Mouse (Mus musculus) brain, embryonic 14.5 days (tissue): Measurements from ENCODE around the gene Plcb1. TPM values are rescaled to one million over a fixed set of nuclear protein-coding genes. Genes with fewer than 3 reads are reported as not detected.

Source experiments
- DNase-seq: peaks from one replicate; pipeline ENCODE4 v3.0.0-alpha.2; 2011; ENCODE audit warnings: low read depth
- CTCF ChIP-seq: fragments of 200-500 bp; IDR thresholded peaks from 2 replicates; pipeline ENCODE4 v1.5.1; 2012; ENCODE audit warnings: inconsistent platforms, mild to moderate bottlenecking, moderate library complexity, borderline replicate concordance; ENCODE audit not compliant: insufficient read depth, insufficient read length; ENCODE audit errors: extremely low read depth
- POLR2A ChIP-seq: fragments of 200-500 bp; IDR thresholded peaks from 2 replicates; pipeline ENCODE4 v1.6.1; 2012; ENCODE audit warnings: mild to moderate bottlenecking, inconsistent platforms, borderline replicate concordance; ENCODE audit not compliant: poor library complexity, insufficient read depth, insufficient read length, severe bottlenecking; ENCODE audit errors: extremely low read depth
- polyA plus RNA-seq: library from polyadenylated mRNA; depleted of rRNA; stranded (reverse); fragments of >200 nt; gene quantifications from 2 replicates; pipeline ENCODE4 v1.2.3, GENCODE M21; 2012; rRNA removed

Gene Plcb1
- 8.5 and 15.2 TPM in 2 replicates for polyA plus RNA-seq

GRCm38 (mm10) chr2:134785970-134786855, at the start of gene Plcb1:
TSS of gene Plcb1 (plus strand) at chr2:134786067.
- peak; percentile 95 for DNase-seq
- peak; percentile 87 for TF ChIP-seq CTCF
- TF ChIP-seq POLR2A = peak; percentile 37; the same call in 1 of the 2 replicates

- TF ChIP-seq CTCF (no peak), POLR2A (no peak)
- DNase-seq = no peak
Observed at GRCm38 (mm10) chr2:134755537-134755936, 30.3 kb upstream of the Plcb1 start.

- TF ChIP-seq CTCF = no peak
- no peak for TF ChIP-seq POLR2A
- DNase-seq = no peak
Observed at GRCm38 (mm10) chr2:134756086-134756485, 29.8 kb upstream of the Plcb1 start.

GRCm38 (mm10) chr2:134761029-134761428, 24.8 kb upstream of the Plcb1 start:
- TF ChIP-seq POLR2A = no peak
- no peak for TF ChIP-seq CTCF
- DNase-seq = peak; percentile 34

GRCm38 (mm10) chr2:134763406-134763990, 22.4 kb upstream of the Plcb1 start:
- TF ChIP-seq CTCF (no peak), POLR2A (no peak)
- DNase-seq = no peak

GRCm38 (mm10) chr2:134764506-134764905, 21.4 kb upstream of the Plcb1 start:
- no peak for TF ChIP-seq CTCF
- no peak for TF ChIP-seq POLR2A
- DNase-seq = no peak

- peak; percentile 27 for DNase-seq
- TF ChIP-seq CTCF (no peak), POLR2A (no peak)
Observed at GRCm38 (mm10) chr2:134779826-134780225, 6.0 kb upstream of the Plcb1 start.

- DNase-seq = peak; percentile 25
- TF ChIP-seq CTCF (no peak), POLR2A (no peak)
Observed at GRCm38 (mm10) chr2:134780316-134780715, 5.6 kb upstream of the Plcb1 start.

GRCm38 (mm10) chr2:134786856-134787250, 986 bp downstream of the Plcb1 start:
- TF ChIP-seq POLR2A (no peak), CTCF (no peak)
- DNase-seq = no peak

- no peak for TF ChIP-seq CTCF
- TF ChIP-seq POLR2A = no peak
- peak; percentile 60 for DNase-seq
Observed at GRCm38 (mm10) chr2:134787336-134788095, 1.6 kb downstream of the Plcb1 start.

- TF ChIP-seq CTCF (no peak), POLR2A (no peak)
- DNase-seq = no peak
Observed at GRCm38 (mm10) chr2:134792926-134793325, 7.1 kb downstream of the Plcb1 start.
